Mouse (Mus musculus) C2C12 (cell line): ENCODE measurements around the gene Igf2bp1.

Source experiments
- CEBPB ChIP-seq: IDR thresholded peaks from one replicate; pipeline ENCODE4 v1.6.1; 2011; ENCODE audit warnings: low read depth, mild to moderate bottlenecking, control low read depth, moderate library complexity
- CTCF ChIP-seq: IDR thresholded peaks from one replicate; pipeline ENCODE4 v1.5.1; 2011; ENCODE audit not compliant: control insufficient read depth, insufficient read depth, insufficient read length
- FOSL1 ChIP-seq: IDR thresholded peaks from one replicate; pipeline ENCODE4 v1.8.0; 2011; ENCODE audit warnings: mild to moderate bottlenecking, low read length; ENCODE audit not compliant: poor library complexity, insufficient read depth, severe bottlenecking
- MAX ChIP-seq: IDR thresholded peaks from one replicate; pipeline ENCODE4 v1.6.1; 2011; ENCODE audit warnings: mild to moderate bottlenecking, control low read depth
- MYOD1 ChIP-seq: IDR thresholded peaks from one replicate; pipeline ENCODE4 v1.6.1; 2011; ENCODE audit warnings: low read depth; ENCODE audit not compliant: control insufficient read depth, insufficient read length
- MYOG ChIP-seq: IDR thresholded peaks from one replicate; pipeline ENCODE4 v1.6.1; 2011; ENCODE audit not compliant: control insufficient read depth, insufficient read length; ENCODE audit errors: extremely low read depth
- USF1 ChIP-seq: IDR thresholded peaks from one replicate; pipeline ENCODE4 v1.6.1; 2011; ENCODE audit warnings: low read depth, mild to moderate bottlenecking, control low read depth, moderate library complexity

- TF ChIP-seq CTCF, result no peak
- TF ChIP-seq USF1, result no peak
- no peak for TF ChIP-seq CEBPB
- no peak for TF ChIP-seq MYOD1
- TF ChIP-seq FOSL1, result peak; percentile 91
- peak; percentile 85 for TF ChIP-seq MAX
- no peak for TF ChIP-seq MYOG
Observed at GRCm38 (mm10) chr11:96017941-96018351, 12.2 kb upstream of the Igf2bp1 start.
